8 mouse cellular contexts compared by ENCODE assay signal in the genomic region with DNA sequence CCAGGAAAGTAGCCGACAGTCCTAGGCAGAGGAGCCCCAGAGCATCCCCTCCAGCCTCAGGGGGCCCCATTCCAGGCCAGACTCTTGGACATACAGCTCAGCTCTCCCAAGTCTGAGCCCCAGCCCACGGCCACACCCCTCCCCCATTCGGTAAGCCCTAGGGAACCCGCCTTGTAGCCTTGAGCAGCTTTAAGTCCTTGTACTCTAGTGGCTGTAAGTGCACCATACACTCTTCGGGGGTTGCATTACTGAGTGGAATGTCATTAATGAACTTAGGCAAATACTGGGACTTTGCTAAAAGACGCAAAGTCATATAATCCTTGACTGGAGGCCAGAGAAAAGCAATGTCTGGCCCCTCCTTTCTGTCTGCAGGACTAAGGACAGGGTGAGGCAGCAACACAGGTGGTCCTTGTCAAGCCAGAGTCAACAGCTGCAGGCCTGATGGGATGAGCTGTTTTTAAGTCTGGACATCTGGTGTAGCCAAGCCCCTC. TPM values are rescaled to one million over a fixed set of nuclear protein-coding genes. Genes with fewer than 3 reads are reported as not detected.
DNase-seq lines count a peak whose midpoint lies in the region; ATAC-seq lines count a peak whose summit lies in the region.
"Had no signal": no experiment of that assay in that cellular context is flagged by ENCODE, and none has a peak within 500 bp of the region (broad histone marks: within the 10 kb centered on the region; RNA-seq: fewer than 3 reads in every experiment).

No protein-coding gene starts in this region.

- H3K4me2 ChIP-seq in liver, embryonic 11.5 days, result no peak overlapping the region
- no peak overlapping the region for H3K4me2 ChIP-seq in intestine, embryonic 16.5 days (ENCODE audit: low read depth, low read length)

- no peaks in the 10 kb centered on the region for H3K9me3 ChIP-seq in liver, embryonic 11.5 days (ENCODE audit: control insufficient read depth, low read length)
- no peaks in the 10 kb centered on the region for H3K9me3 ChIP-seq in intestine, embryonic 16.5 days (ENCODE audit: control insufficient read depth, low read length)

- no peaks in the 10 kb centered on the region for H3K27me3 ChIP-seq in liver, embryonic 11.5 days (replicated peaks; ENCODE audit: control insufficient read depth, insufficient read depth, low read length)
- H3K27me3 ChIP-seq in intestine, embryonic 16.5 days (replicated peaks; ENCODE audit: control insufficient read depth, insufficient read depth, low read length), result no peaks in the 10 kb centered on the region

- peaks cover 20% of the 10 kb centered on the region for H3K4me1 ChIP-seq in liver, embryonic 11.5 days (replicated peaks; ENCODE audit: control insufficient read depth, insufficient read depth, low read length)
- peaks cover 25% of the 10 kb centered on the region for H3K4me1 ChIP-seq in intestine, embryonic 16.5 days (ENCODE audit: control insufficient read depth, insufficient read depth, low read length)

- no peak for DNase-seq in liver, embryonic 11.5 days (ENCODE audit: low spot score)
- DNase-seq in liver, result no peak
- DNase-seq in heart, adult 11 months, result peak; percentile 98
- DNase-seq in retina, postnatal 7 days (ENCODE audit: low read depth, low spot score), result peak; percentile 69
- no peak for DNase-seq in thymus, postnatal 14 days

- no peak overlapping the region for H3K4me3 ChIP-seq in liver, embryonic 11.5 days (ENCODE audit: low read depth, low read length)
- H3K4me3 ChIP-seq in intestine, embryonic 16.5 days (ENCODE audit: low read length), result no peak overlapping the region

- H3K27ac ChIP-seq in liver, embryonic 11.5 days (ENCODE audit: low read depth, low read length), result peak overlapping the region; percentile 71
- H3K27ac ChIP-seq in intestine, embryonic 16.5 days (ENCODE audit: low read length), result peak overlapping the region; percentile 53
- H3K27ac ChIP-seq: macrophage had no signal

- peaks cover 5% of the 10 kb centered on the region; the same call in 1 of the 2 replicates for H3K36me3 ChIP-seq in liver, embryonic 11.5 days (ENCODE audit: control insufficient read depth, insufficient read depth, low read length)
- no peaks in the 10 kb centered on the region for H3K36me3 ChIP-seq in intestine, embryonic 16.5 days (ENCODE audit: control insufficient read depth, insufficient read depth, low read length)

- 59% methylated on average over 6 of the region's 6 CpGs for WGBS in liver, embryonic 11.5 days
- 23% methylated on average over 6 of the region's 6 CpGs for WGBS in intestine, embryonic 16.5 days

- H3K9ac ChIP-seq in liver, embryonic 11.5 days (ENCODE audit: low read depth, low read length), result no peak overlapping the region
- H3K9ac ChIP-seq in intestine, embryonic 16.5 days (ENCODE audit: low read depth, low read length), result peak overlapping the region; percentile 39; the same call in 1 of the 2 replicates

- ATAC-seq in liver, embryonic 11.5 days (replicated peaks; ENCODE audit: low FRiP score), result no peak
- ATAC-seq in intestine, embryonic 16.5 days, result peak; percentile 57
- ATAC-seq in erythroblast, adult 5-6 weeks (replicated peaks; ENCODE audit: low FRiP score, poor library complexity, severe bottlenecking), result no peak

RNA-seq across cellular contexts. Expression of gene Ckb, which starts 7.9 kb away (rescaled TPM):
- 91.3 and 94.1 TPM in 2 replicates for polyA plus RNA-seq in liver, embryonic 11.5 days (2014; fragmentation: Nextera tagmentation; extraction: Ambion mirVana)
- 927 and 953 TPM in 2 replicates for polyA plus RNA-seq in intestine, embryonic 16.5 days (2015; fragmentation: Nextera tagmentation; extraction: Ambion mirVana)
- 6.9 and 9.4 TPM in 2 replicates for total RNA-seq in erythroblast, adult 5-6 weeks (2015; ENCODE audit: low replicate concordance)
- total RNA-seq in erythroblast, adult 5-6 weeks (2017; ENCODE audit: low replicate concordance), result 3.2 and 8.5 TPM in 2 replicates

RNA-seq across cellular contexts. Expression of gene Trmt61a, which starts 13.7 kb away (rescaled TPM):
- 16.8 and 21.0 TPM in 2 replicates for polyA plus RNA-seq in liver, embryonic 11.5 days (2014; fragmentation: Nextera tagmentation; extraction: Ambion mirVana)
- 11.3 and 12.7 TPM in 2 replicates for polyA plus RNA-seq in intestine, embryonic 16.5 days (2015; fragmentation: Nextera tagmentation; extraction: Ambion mirVana)
- total RNA-seq in erythroblast, adult 5-6 weeks (2015; ENCODE audit: low replicate concordance), result 3.1 and 5.6 TPM in 2 replicates
- 0.84 and 3.7 TPM in 2 replicates for total RNA-seq in erythroblast, adult 5-6 weeks (2017; ENCODE audit: low replicate concordance)

RNA-seq across cellular contexts. Expression of gene Bag5, which starts 48.9 kb away (rescaled TPM):
- polyA plus RNA-seq in liver, embryonic 11.5 days (2014; fragmentation: Nextera tagmentation; extraction: Ambion mirVana), result 41.0 and 44.7 TPM in 2 replicates
- polyA plus RNA-seq in intestine, embryonic 16.5 days (2015; fragmentation: Nextera tagmentation; extraction: Ambion mirVana), result 43.0 and 46.2 TPM in 2 replicates
- 5.4 and 6.1 TPM in 2 replicates for total RNA-seq in erythroblast, adult 5-6 weeks (2015; ENCODE audit: low replicate concordance)
- total RNA-seq in erythroblast, adult 5-6 weeks (2017; ENCODE audit: low replicate concordance), result 5.8 and 7.2 TPM in 2 replicates

RNA-seq across cellular contexts. Expression of gene Apopt1, which starts 48.9 kb away (rescaled TPM):
- polyA plus RNA-seq in liver, embryonic 11.5 days (2014; fragmentation: Nextera tagmentation; extraction: Ambion mirVana), result 60.3 and 67.7 TPM in 2 replicates
- 56.2 and 58.2 TPM in 2 replicates for polyA plus RNA-seq in intestine, embryonic 16.5 days (2015; fragmentation: Nextera tagmentation; extraction: Ambion mirVana)
- 10.6 and 13.4 TPM in 2 replicates for total RNA-seq in erythroblast, adult 5-6 weeks (2015; ENCODE audit: low replicate concordance)
- 5.8 and 11.0 TPM in 2 replicates for total RNA-seq in erythroblast, adult 5-6 weeks (2017; ENCODE audit: low replicate concordance)

Comparison
In these comparisons a context has a peak if more than half of its experiments do, and no peak if none do; other contexts are left out.
1. DNase-seq: peak in heart, adult 11 months (single experiment) and retina, postnatal 7 days (single experiment); none in liver, embryonic 11.5 days (single experiment), liver (single experiment) and thymus, postnatal 14 days (single experiment).